Comparison of ENCODE assay signal across 15 mouse cellular contexts in the genomic region with DNA sequence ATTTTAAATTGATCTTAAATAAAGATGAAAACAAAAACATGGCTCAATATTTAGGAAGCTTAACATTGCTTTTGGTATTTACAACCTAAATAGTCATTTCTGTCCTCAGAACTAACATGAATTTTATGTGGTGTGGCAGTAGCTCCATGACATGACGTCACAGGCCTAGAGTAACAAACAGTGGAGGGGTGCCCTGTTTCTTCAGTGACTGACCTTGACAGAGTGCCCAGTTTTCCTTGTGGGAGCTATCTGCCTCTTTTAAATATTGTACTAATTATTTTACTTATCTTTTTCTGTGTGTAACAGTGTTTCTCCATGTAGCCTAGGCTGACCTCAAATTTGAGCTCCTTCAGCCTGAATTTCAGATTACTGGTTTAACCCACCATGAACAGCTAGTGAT. TPM values are rescaled to one million over a fixed set of nuclear protein-coding genes. Genes with fewer than 3 reads are reported as not detected.
DNase-seq lines count a peak whose midpoint lies in the region.
"Had no signal": no experiment of that assay in that cellular context is flagged by ENCODE, and none has a peak within 500 bp of the region (broad histone marks: within the 10 kb centered on the region; RNA-seq: fewer than 3 reads in every experiment).

No protein-coding gene starts in this region.

- peak; percentile 48 to 76 for DNase-seq in adrenal gland, adult (ENCODE audit: inconsistent age in 2 of 2, low spot score in 1 of 2)
- DNase-seq in adrenal gland, adult 8-10 months: no peak
- DNase-seq in adrenal gland, postnatal 14 days: peak; percentile 51
- DNase-seq in adrenal gland, postnatal 25 days: no peak
- peak; percentile 49 for DNase-seq in ovary, adult 18-20 months (ENCODE audit: low spot score)
- DNase-seq in ovary, postnatal 14 days (ENCODE audit: low spot score): no peak
- no peak for DNase-seq in cerebellum, postnatal 10 days
- DNase-seq: cerebellum, adult 11-12 months; cerebellum, adult 8-10 months; cerebellum, postnatal 14 days; gastrocnemius, postnatal 10 days; gastrocnemius, postnatal 36 days; heart, adult 2 months; heart, postnatal 14 days; heart, postnatal 4 days had no signal

RNA-seq across cellular contexts. Expression of a gene that starts 6.3 kb away (rescaled TPM):
- total RNA-seq in adrenal gland, adult 8-10 months (2022): 10 to 100 TPM; 68.5 to 86.6 (median 83.1) TPM
- total RNA-seq in adrenal gland, postnatal 14 days (2021): 74.8 and 78.9 TPM in 2 replicates
- 60.6 and 77.5 TPM in 2 replicates for total RNA-seq in adrenal gland, postnatal 25 days (2021)

RNA-seq across cellular contexts. Expression of a gene that starts 15.0 kb away (rescaled TPM):
- 10 to 100 TPM; 19.8 to 21.7 (median 20.8) TPM for total RNA-seq in adrenal gland, adult 8-10 months (2022)
- total RNA-seq in adrenal gland, postnatal 14 days (2021): 22.7 and 24.2 TPM in 2 replicates
- total RNA-seq in adrenal gland, postnatal 25 days (2021): 20.1 and 20.6 TPM in 2 replicates

RNA-seq across cellular contexts. Expression of a gene that starts 15.1 kb away (rescaled TPM):
- total RNA-seq in adrenal gland, adult 8-10 months (2022): 1 to 10 TPM; 2.1 to 4.8 (median 2.6) TPM
- 7.1 and 9.8 TPM in 2 replicates for total RNA-seq in adrenal gland, postnatal 14 days (2021)
- 4.8 and 7.5 TPM in 2 replicates for total RNA-seq in adrenal gland, postnatal 25 days (2021)

Comparison
In these comparisons a context has a peak if more than half of its experiments do, and no peak if none do; other contexts are left out.
1. DNase-seq: peak in adrenal gland, adult (2 of 2), adrenal gland, postnatal 14 days (single experiment) and ovary, adult 18-20 months (single experiment); none in adrenal gland, adult 8-10 months (single experiment), adrenal gland, postnatal 25 days (single experiment), ovary, postnatal 14 days (single experiment) and cerebellum, postnatal 10 days (0 of 2).